Mouse (Mus musculus) heart, embryonic 13.5 days (tissue): ENCODE data around the gene Pla2g4d. TPM values are rescaled to one million over a fixed set of nuclear protein-coding genes. Genes with fewer than 3 reads are reported as not detected.

Experiments
- ATAC-seq: fragments of 200-750 bp; cut with Nextera tagmentation; 2 replicates; pipeline ENCODE4 v1.8.0; 2017; ENCODE audit warnings: moderate TSS enrichment; ENCODE audit not compliant: insufficient number of reproducible peaks, low FRiP score, low TSS enrichment; ENCODE audit errors: extremely low read depth
- H3K27ac ChIP-seq: fragments of 300-500 bp; sonication (generic); replicated peaks from 2 replicates; pipeline ENCODE4 v1.5.1; 2015; ENCODE audit warnings: moderate library complexity, mild to moderate bottlenecking, inconsistent platforms
- H3K27me3 ChIP-seq: fragments of 300-500 bp; sonication (generic); replicated peaks from 2 replicates; pipeline ENCODE4 v1.6.1; 2015; ENCODE audit warnings: mild to moderate bottlenecking, inconsistent platforms
- H3K36me3 ChIP-seq: fragments of 300-500 bp; sonication (generic); 2 replicates; pipeline ENCODE4 v1.6.1; 2015; ENCODE audit warnings: mild to moderate bottlenecking, inconsistent platforms
- H3K4me1 ChIP-seq: fragments of 300-500 bp; sonication (generic); 2 replicates; pipeline ENCODE4 v1.6.1; 2015; ENCODE audit warnings: inconsistent platforms
- H3K4me2 ChIP-seq: fragments of 300-500 bp; sonication (generic); 2 replicates; pipeline ENCODE4 v1.6.1; 2015; ENCODE audit warnings: inconsistent platforms, mild to moderate bottlenecking, moderate library complexity
- H3K4me3 ChIP-seq: fragments of 300-500 bp; sonication (generic); 2 replicates; pipeline ENCODE4 v1.5.1; 2015; ENCODE audit warnings: moderate library complexity, mild to moderate bottlenecking, inconsistent platforms
- H3K9ac ChIP-seq: fragments of 300-500 bp; sonication (generic); 2 replicates; pipeline ENCODE4 v1.6.1; 2015; ENCODE audit warnings: inconsistent platforms, mild to moderate bottlenecking, moderate library complexity
- H3K9me3 ChIP-seq: fragments of 300-500 bp; sonication (generic); 2 replicates; pipeline ENCODE4 v1.6.1; 2016; ENCODE audit warnings: inconsistent platforms
- WGBS: fragments of 180-500 bp; shearing (Covaris S2); methylation state at CpG from one replicate; pipeline ENCODE4 v1.1.7; 2015; ENCODE audit warnings: mixed read lengths; 5-methylcytosine and 5-hydroxymethylcytosine counted together
- polyA plus RNA-seq: library from polyadenylated mRNA; unstranded; fragments of >200 nt; fragmentation: Nextera tagmentation; extraction: Ambion mirVana; gene quantifications from 2 replicates; pipeline ENCODE4 v1.2.1, GENCODE M21; 2015

The Pla2g4d gene
- polyA plus RNA-seq, 1 experiment from 2014 or later = not detected

GRCm38 (mm10) chr2:120231642-120232041, 57.4 kb downstream of the Pla2g4d start:
- Histone ChIP-seq H3K27me3 (no peaks in the 10 kb centered on the region), H3K4me1 (peaks cover 18% of the 10 kb centered on the region), H3K4me3 (no peak overlapping the region), H3K9ac (no peak overlapping the region), H3K4me2 (no peak overlapping the region), H3K27ac (no peak overlapping the region), H3K36me3 (no peaks in the 10 kb centered on the region), H3K9me3 (no peaks in the 10 kb centered on the region)
- WGBS = 35% methylated on average over 3 of the region's 3 CpGs
- no peak for ATAC-seq

Other genes starting within 250 kb of the Pla2g4d start
- gene Ehd4, start 134.6 kb downstream of the Pla2g4d start, polyA plus RNA-seq = 164 and 183 TPM in 2 replicates
- gene Pla2g4e, start 43.9 kb downstream of the Pla2g4d start, polyA plus RNA-seq = 1.1 and 1.2 TPM in 2 replicates
- gene Pla2g4f, start 25.0 kb upstream of the Pla2g4d start, polyA plus RNA-seq = 0.05 TPM in 1 of 2 replicates, not detected in the other
- gene Vps39, start 63.9 kb upstream of the Pla2g4d start, polyA plus RNA-seq = 15.4 and 16.0 TPM in 2 replicates
- 8.7 and 9.1 TPM in 2 replicates for gene Ganc, start 114.7 kb upstream of the Pla2g4d start, polyA plus RNA-seq
- 4.6 and 5.5 TPM in 2 replicates for gene Tmem87a, start 114.9 kb upstream of the Pla2g4d start, polyA plus RNA-seq
- 3.4 and 3.9 TPM in 2 replicates for gene Capn3, start 166.8 kb upstream of the Pla2g4d start, polyA plus RNA-seq